Mouse (Mus musculus): Measurements from ENCODE around the gene Ifit1. TPM values are rescaled to one million over a fixed set of nuclear protein-coding genes. Genes with fewer than 3 reads are reported as not detected.
A peak's percentile ranks its signal among the peaks of the same experiment; 100 is the strongest.
"Not testable (repeated sequence)": the region's sequence is repeated elsewhere in the genome, so short reads cannot be mapped to it uniquely, and the experiment has no call there.

The Ifit1 gene
- under 1 TPM; 0.17 to 0.25 TPM for total RNA-seq (2021)

DNA sequence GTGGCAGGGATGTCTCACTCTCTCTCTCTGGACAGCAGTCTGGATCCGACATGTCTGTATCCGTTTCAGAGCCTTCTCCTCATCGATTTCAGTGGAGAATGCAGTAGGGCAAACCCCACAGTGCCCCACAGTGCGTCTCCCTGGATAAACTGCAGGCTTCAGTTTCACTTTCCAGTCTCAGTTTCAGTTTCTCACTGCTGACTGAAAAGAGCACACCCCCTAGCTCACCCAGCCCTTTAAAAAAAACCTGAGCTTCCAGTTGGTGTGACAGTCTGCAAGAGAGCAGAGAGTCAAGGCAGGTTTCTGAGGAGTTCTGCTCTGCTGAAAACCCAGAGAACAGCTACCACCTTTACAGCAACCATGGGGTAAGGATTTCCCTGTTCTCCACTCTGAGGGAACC is at the start of gene Ifit1, which contains the start of gene Ifit1bl2:
TSS of gene Ifit1 (plus strand) at position 249 of the 400 bp plus-strand sequence.
TSS of gene Ifit1bl2 (minus strand) at position 121 of the 400 bp plus-strand sequence.
- no peak for DNase-seq

DNA sequence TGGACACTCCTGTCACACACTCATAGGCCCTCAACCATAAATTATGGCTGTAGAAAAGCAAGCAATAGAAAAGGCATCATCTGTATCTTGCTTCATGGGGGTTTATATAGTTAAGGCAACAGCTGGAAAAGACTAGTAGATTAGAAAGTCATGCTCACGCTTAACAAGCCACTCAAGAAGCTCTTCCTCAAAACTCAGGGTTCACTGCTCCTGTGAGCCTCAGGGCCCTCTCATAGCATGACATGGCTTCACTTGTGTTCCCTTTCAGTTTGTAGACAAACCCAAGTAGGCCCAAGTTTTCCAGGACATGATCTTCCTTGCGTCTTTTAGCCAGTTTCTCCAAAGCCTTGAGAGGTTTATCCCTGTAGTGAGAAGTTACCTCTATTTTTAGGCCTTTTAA is 47.2 kb upstream of the Ifit1 start:
- no peak for DNase-seq

DNA sequence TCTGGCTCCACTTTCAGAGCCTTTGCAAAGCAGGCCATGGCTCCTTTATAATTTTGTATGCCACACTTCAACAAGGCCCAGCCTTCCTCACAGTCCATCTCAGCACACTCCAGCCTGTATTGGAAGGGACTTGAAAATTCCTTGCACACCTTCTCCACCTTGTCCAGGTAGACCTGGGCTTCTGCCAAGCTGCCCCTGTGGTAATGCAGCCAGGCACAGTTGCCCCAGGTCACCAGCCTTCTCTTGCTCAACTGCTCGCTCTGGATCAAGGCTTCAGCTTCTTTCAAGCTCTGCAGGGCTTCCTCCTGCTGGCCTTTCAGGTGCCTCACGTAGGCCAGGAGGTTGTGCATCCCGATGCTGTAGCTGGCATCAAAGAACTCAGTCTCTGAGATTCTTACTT is 46.1 kb upstream of the Ifit1 start:
- not testable (repeated sequence) for DNase-seq

DNA sequence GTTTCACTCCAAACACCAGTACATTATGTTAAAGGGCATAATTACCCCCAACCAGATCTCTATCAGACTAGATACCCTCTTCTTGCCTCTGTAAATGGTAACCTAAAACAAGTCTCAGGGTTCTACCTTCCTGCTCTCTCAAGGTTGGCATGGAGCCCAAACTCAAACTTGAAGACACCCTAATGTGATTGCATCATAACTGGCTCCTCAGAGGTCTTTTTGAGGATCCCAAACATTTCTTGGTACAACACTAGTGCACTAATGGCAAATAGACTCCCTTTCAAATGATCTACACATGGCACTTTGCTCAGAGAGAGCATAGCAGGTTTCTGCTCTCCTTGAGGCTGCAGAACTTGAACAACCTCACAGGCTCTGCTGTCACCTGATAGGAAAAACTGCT is 43.9 kb upstream of the Ifit1 start:
- DNase-seq = no peak

DNA sequence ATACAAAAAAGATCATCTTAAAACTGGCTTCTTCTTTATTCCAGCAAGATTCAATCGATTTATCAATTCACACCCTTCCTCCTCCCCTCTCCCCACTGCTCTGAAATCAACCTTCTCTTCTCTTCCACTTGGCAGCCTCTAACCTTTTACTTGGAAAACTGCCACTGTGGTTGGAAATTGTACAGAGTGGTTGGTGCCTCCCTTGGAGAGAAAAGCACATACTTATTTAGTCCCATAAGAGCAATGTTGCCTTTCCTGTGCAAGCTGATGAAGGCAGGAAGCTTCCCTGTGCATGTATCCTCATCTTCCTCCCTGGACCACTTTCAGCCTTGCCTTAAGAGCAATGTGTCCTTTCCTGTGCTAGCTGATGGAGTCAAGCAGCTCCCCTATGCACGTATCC is 42.3 kb upstream of the Ifit1 start:
- peak; percentile 76 for DNase-seq

DNA sequence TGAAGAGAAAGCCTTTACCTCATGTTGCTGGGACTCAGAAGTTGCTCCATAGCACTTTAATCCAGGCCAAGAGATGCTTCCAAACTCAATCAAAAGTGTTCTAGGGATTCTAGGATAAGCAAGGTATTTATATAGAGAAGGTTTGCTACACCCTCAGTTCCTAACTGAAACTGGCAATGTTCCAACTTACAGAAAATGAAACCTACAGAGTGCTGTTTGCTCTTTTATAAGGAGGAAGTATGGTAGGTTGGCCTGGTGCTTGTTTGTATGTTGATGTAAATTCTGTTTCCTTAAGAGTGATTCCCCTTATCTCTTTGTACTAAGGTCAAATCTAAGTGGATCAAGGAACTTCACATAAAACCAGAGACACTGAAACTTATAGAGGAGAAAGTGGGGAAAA is 41.4 kb upstream of the Ifit1 start:
- not testable (repeated sequence) for DNase-seq

DNA sequence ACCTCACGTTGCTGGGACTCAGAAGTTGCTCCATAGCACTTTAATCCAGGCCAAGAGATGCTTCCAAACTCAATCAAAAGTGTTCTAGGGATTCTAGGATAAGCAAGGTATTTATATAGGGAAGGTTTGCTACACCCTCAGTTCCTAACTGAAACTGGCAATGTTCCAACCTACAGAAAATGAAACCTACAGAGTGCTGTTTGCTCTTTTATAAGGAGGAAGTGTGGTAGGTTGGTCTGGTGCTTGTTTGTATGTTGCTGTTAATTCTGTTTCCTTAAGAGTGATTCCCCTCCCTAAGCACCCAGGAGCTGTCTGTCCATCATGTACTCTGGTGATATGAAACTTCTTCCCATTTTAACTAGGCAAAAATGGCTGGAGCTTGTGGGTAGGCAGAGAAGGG is 38.8 kb upstream of the Ifit1 start, which contains the start of gene Ifit1bl1:
TSS of gene Ifit1bl1 (minus strand) at position 69 of the 400 bp plus-strand sequence.
- DNase-seq = not testable (repeated sequence)

DNA sequence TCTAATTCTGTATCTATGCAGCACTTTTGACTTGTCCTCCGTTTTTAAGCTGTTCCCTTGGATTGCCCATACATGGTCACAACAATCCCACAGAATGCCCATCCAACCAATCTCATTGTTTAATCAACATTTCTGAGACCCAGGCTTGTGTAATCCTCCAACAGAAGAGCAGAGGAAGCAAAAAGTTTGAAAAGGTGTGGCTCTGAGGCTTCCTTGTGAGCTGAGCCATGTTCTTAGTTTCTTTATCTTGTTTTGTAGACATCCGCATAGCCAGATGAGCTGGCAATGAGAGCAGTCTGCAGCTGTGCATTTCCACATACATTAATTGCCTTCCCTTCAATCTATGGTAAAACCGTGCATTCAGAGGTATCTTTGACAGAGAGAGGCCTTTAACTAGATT is 35.2 kb upstream of the Ifit1 start:
- no peak for DNase-seq

DNA sequence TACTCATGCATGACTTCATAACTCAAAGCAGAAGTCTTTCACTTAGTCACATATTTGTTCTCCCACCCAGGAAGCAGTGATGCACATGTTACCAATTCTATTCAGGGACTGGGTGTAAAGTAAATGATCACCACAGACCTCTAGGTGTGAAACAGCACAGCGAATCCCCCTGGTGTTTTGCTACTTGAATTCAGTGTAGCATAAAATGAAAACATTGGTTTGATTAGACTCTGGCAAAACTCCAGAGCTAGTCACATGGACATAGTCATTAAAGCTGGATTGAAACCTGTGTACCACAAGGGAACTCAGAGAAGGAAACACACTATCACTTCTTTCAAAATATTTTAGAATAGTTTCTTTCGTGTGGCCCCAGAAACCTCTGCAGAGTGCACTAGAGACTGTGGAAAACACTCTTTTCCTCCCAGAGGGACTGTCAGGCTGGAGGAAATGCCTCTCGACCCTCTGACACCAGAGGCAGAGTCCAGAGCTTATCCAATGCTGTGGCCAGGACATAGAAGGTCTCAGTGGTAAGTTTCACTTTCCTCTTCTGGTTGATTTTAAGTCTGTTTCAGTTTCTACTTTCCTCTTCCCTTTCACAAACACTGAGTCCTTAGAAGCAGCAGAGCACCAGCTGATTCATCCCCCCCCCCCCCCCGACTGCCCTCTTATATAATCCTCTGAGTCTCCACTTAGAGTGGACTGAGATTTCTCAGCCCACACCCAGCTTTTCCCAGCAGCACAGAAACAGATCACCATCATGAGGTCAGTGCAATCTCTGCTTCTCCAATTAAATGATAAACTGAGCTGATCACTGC is 33.2 kb upstream of the Ifit1 start, which contains the start of gene Ifit3b:
TSS of gene Ifit3b (plus strand) at position 734 of the 815 bp plus-strand sequence.
- DNase-seq = not testable (repeated sequence)

DNA sequence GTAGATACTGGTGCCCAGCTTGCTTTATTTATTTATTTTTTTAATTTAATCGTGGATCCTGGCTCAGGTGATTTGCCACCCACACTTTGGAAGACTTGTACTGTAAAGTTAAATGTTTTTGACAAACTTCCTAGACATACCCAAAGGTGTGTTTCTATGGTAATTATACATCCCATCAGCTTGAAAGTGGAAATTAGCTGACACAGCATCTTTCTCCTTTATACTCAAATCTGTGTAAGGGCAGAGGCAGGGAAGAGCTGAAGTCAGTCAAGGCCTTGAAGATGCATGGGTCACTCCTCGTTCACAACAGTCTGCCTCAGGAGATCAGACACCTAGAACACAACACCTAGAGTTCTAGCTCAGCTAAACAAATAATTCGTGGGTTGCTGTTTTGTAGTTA is 30.6 kb upstream of the Ifit1 start:
- DNase-seq = not testable (repeated sequence)

DNA sequence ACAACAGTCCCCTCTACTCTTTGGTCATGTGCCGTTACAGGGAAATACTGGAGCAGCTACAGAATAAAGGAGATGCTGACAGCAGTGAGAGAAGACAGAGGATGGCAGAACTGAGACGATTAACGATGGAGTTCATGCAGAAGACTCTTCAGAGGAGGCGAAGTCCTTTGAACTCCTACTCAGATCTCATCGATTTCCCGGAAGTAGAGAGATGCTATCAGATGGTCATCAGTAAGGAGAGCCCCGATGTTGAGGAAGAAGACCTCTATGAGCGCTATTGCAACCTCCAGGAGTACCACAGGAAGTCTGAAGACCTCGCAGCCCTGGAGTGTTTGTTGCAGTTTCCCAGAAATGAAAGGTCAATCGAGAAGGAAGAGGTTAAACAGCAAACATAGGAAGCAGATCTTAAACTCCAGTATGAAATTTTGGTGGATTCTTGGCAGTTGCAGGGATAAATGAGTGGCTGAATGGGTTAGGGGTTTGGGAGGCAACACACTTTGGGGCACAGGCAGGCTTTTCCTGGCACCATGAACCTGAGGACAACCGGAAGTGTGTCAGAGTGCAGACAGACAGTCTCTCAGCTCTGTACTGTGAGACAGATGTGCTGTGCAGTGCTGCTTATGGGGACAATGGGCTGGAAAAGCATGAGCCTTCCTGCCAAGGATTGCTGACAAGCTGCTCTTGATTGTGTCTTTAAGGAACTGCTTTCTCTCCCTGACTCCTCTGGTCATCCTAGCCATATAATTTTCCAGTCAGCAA is 28.2 kb upstream of the Ifit1 start:
- not testable (repeated sequence) for DNase-seq

DNA sequence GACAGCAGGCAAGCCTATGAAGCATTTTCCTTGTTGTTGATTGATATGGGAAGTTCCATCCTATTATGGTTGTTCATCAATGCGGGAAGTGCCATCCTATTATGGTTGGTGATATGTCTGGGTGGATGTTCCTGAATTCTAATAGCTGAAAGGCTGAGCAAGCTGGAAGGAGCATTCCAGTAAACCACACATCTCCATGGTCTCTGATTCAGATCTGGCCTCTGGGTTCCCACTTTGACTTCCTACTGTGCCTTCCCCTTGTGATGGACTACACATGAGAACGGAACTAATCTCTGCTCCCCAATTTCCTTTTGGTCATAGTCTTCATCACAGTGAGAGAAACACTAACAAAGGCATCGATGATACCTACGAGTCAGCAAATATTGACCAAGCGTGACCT is 19.8 kb upstream of the Ifit1 start:
- no peak for DNase-seq

DNA sequence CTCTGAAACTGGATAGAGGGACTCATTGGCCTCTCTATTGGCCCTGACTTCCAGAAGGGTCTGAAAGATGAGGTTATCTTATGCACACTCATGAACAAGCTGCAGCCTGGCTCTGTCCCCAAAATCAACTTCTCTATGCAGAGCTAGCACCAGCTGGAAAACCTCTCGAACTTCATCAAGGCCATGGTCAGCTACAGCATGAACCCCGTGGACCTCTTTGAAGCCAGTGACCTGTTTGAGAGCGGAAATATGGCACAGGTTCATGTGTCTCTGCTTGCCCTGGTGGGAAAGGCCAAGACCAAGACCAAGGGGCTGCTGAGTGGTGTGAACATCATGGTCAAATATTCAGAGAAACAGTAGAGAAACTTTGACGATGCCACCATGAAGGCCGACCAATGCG is 16.9 kb upstream of the Ifit1 start:
- no peak for DNase-seq

DNA sequence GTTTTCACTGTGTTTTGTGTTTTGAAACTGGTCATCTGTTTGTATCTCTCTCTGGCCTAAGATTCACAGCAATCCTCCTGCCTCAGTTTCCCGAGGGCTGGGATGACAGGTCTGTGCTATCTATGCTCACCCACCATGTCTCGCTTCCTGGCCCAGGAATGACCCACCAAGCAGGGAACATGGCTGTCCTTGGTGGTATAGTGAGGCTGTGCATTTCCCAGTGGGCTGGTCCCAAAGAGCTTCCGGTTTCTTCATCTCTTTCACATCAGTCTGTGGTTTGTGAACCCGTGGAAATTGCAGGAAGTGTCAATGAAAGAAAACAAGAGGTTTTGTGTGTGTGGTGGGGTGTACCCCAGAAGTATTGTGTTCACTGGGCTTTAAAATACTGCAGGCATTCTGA is 16.0 kb upstream of the Ifit1 start:
- DNase-seq = no peak

DNA sequence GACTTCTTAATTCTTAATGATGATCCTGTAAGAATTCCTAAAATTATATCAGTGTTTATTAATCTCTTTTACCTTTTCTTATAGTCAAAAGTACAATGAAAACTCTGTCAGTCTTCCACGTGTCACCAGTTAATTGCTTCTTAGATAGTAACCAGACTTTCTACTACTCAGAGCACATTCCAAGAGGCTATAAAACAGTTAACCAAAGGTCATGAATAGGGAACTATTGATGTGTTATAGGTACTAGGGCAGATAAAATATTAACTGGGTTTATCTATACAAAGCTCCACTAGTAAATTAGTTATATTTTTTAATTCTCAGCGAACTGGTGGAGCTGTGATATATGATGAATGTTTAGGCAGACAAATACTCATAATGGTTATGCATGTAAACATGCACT is 13.2 kb upstream of the Ifit1 start:
- DNase-seq = no peak

DNA sequence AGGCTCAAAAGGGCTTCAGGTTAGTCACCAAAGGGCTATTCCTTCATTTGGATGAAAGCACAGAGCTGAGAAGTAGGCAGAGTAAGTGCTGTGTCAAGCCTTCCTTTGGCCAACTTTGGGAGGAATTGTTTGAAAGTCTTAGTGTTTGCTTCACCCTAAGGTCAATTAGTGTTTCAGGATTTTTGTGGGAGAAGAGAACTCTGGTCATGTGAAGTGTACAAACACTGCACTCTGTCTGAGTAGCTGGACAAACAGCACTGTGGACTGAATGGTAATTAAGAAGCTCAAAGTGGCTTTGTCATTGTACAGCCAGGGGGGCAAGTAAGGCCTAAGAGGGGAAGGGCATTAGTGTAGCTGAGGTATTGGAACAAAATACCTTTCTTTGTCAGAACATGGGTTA is 9.2 kb upstream of the Ifit1 start:
- DNase-seq = no peak

DNA sequence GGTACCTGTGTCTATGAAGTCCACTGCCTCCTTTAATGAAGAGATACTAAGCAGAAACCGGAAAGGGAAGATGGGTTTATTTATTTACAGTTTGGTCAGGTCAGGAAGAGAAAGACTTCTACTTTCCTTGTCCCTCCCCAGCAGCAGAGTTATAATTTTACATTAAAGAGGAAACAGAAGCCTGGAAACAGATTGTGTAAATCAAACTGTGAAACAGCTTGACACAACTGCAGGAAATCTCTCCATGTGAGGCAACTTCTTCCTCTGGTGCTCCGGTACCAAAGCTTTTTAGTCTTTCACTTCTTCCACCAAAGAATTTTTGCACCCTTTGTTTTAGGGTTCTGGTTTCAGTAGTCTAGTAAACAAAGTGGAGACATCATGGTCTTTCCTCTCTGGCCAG is 7.2 kb upstream of the Ifit1 start:
- DNase-seq = no peak

DNA sequence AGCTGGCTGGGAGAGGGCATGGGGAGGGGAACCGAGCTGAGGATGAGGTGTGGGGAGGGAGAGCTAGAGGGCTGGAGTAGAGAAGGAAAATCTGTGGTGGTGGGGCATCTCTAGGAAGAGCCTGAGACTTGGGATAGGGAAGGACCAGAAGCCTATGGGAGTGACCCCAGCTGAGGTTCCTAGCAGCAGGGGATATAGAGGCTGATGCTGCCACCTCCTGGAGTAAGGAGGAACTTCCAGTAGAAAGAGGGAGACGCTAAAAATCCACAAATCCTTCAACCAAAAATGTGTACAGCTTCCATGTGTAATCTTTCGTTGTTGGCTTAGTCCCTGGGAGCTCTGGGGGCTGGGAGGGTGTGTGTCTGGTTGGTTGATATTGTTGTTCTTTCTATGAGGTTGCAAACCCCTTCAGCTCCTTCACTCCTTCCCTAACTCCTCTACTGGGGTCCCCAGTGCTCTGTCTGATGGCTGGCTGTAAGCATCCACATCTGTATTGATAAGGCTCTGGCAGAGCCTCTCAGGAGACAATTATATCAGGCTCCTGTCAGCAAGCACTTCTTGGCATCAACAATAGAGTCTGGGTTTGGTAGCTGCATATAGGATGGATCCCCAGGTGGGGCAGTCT is 3.6 kb upstream of the Ifit1 start:
- DNase-seq = peak; percentile 75

DNA sequence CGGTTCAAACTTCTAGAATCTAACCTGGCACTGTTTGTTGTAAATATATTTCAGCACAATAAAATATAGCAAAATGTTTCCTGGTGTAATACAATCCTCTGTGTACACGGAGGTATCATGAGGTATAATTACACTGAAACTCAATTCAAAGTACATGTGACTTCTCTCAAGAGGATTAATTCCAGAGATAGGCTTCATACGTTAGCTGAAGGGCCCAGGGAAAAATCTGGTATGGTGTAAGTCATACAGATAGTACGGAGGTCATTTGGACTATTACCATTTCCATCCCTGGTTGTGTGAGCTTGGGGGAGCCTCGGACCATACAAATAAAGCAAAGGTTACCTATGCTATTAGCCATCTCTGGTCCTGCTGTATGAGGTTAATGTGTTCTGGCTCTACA is 1.9 kb downstream of the Ifit1 start:
- no peak for DNase-seq

DNA sequence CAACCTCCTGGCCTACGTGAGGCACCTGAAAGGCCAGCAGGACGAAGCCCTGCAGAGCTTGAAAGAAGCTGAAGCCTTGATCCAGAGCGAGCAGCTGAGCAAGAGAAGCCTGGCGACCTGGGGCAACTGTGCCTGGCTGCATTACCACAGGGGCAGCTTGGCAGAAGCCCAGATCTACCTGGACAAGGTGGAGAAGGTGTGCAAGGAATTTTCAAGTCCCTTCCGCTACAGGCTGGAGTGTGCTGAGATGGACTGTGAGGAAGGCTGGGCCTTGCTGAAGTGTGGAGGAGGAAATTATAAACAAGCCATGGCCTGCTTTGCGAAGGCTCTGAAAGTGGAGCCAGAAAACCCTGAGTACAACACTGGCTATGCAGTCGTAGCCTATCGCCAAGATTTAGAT is 7.0 kb downstream of the Ifit1 start:
- not testable (repeated sequence) for DNase-seq

DNA sequence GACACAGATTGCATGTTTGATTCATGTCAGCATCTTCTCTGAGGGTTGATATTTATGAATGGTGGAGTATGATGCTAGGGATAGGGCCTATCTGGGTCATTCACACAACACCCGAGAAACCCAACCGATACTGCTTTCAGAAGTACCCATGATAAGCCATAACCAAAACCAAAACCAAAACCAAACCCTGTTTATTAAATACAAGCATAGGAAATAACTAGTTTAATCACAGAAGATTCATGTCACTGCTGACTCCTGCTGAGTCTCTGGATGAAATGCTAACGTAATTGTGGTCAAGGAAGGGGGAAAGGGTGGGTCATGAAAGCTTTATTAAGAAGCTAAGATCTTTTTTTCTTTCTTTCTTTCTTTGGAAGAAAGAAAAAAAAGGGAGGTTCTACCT is 9.6 kb downstream of the Ifit1 start:
- DNase-seq = no peak

DNA sequence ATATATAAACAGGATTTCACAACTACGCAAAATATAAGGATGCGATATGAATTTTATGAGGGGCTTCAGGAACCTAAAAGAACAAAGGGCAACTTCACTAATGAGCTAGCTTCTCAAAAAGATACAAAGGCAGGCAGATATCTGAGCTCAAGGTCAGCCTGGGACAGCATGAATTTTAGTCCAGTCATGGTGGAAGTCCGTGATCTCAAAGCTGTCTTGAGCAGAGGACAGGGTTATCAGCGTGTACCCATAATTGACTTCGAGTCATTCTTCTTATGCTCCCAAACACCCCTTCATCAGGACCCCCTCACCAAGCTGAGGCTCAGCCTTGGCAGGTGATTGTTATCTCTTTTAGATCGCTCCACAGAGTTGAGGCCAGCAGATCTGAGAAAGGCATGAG is 10.3 kb downstream of the Ifit1 start:
- DNase-seq = no peak

DNA sequence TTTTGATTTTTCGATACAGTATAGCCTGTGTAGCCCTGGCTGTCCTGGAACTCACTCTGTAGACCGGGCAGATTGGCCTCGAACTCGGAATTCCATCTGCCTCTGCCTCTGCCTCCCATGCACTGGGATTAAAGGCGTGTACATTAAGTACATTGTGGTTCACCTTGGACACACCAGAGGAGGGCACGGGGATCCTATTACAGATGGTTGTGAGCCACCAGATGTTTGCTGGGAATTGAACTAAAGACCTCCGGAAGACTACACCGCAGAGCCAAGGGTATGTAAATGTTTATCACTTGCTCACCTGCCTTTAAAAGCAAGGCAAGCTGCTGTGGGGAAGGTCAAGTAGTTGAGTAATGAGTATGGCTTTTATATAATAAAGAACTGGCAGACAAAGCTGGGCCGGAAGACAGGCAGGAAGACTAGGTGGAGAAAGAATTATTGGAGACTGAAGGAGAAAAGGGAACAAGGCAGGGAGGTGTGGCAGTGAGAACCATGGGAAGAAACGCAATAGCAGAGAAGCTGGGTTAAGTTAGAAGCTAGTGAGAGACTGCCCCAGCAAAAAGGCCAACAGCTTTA is 14.6 kb downstream of the Ifit1 start:
- no peak for DNase-seq
